Mouse (Mus musculus): Measurements from ENCODE around the gene 1700024G13Rik.
"Not testable (repeated sequence)": the region's sequence is repeated elsewhere in the genome, so short reads cannot be mapped to it uniquely, and the experiment has no call there.

Gene 1700024G13Rik

DNA sequence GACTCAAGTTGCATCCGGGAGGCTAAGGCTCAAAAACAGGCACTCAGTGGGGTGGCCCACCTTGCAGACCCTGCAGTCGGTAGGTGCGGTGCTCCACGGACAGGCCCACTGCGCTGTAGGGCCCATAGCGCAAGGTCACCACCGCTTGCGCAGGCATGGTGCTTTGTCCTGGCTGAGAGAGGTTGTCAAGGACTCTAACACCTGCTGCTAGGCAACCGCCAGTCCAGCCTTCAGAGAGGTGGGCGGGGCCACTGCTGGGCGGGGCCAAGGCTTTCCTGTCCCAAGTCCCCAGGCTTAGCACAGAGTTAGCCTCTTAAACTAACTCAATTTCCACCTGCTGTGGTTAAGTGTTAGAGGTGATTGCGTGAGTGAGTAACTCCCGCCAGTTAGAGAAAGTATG, at the start of gene 1700024G13Rik:
1700024G13Rik (minus strand) TSS at position 196 of the 400 bp plus-strand sequence.
- peak; percentile 5 for DNase-seq (ENCODE audit: low spot score)

DNA sequence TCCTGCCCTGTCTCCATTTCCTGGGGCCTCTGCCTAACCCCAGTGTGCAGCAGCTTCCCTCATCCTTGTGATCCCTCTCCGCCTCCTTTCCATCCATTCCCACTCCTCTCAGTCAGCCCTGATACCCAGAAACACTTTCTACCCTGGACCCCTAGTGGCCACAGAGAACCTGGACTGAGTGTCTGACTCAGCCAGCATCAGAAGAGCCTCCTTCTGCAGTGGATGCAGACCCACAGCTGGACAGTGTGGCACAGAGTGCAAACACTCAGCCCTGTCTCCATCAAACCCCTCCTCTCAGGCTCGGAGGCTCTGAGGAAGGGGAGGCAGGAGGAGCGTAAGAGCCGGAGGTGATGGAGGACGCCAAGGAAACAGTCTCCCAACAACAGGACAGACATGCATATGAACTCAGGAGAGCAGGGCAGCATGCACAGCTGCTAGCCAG, 49.2 kb upstream of the 1700024G13Rik start:
- DNase-seq (ENCODE audit: low spot score), result no peak

DNA sequence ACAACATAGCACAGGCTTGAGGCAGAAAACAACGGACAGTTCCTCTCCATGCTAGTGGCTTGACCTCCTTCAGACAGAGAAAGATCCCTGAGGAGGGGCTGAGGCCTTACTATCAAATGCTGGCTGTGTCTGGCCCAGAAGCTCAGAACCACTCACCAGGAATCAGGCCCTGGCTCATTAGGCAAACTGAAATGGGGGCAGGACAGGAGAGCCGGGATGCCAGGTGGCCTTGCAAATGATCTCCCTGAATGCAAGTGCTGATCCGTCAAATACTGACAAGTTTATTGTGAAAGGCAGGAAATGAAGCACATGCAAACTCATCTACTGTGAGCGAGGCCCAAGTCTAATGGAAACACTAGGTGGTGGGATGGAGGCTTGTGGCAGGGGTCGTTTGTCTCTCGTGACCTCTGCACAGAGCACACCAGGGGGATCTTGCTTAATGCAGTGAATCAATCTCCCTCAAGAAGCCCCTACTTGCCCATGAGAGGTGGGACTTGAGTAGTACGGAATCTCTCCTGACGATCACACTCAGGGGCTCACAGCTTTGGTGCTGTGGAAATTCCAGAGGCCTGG, 40.9 kb upstream of the 1700024G13Rik start:
- DNase-seq (ENCODE audit: low spot score), result no peak

DNA sequence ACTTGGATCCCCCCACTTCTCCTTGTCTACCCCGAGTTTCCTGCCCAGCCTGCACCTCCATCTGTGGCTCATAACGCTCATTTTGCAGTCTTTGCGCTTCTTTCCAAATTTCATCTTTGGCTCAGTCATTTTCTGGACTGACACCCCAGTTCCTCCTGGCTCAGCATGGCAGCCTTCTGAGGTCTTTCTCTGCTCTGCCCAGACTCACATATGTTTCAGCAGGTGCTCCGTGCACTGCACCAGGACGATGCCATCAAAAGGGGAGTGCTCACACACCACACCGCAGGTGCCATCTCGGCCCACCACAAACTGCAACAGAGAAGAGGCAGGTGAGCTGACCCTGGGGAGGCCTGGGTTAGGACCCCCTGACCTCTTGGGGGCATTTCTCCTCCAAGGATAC, 35.8 kb upstream of the 1700024G13Rik start:
- DNase-seq (ENCODE audit: low spot score), result no peak

DNA sequence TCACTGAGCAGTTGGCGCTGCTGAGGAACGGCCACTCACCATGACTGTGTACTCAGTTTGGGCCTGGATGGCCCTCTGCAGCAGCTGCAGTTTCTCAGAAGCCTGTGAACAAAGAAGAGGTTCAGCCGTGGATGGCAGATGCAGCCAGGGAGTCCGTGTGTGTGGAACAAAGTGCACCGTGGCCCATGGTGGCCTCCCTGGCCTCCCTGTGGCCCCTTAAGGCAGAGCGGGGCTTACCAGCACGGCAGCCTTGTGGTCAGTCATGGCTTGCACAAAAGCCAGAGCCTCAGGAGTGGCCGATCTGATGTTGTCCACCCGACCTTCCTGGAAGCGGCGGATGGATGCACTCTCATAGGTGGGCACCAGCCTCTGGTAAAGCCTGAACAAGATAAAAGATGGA, 30.6 kb upstream of the 1700024G13Rik start:
- no peak for DNase-seq (ENCODE audit: low spot score)

DNA sequence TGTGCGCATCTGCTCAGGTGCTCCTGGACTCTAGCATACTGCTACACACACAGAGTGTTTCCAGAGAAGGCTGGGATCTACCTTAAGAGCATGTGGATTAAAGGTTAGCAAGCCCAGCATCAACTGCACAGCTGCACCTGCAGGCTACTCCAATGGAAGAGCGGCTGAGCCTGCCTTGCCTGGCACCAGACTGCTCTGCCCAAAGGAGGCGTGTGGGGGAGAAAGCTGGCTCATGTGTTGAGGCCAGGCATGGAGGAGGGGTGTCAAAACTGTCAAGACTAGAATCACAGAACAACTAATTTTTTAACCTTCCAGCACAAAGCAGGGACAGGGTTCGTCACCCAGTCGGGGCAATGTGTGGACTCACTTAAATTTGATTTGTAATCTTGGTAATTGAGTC, 23.9 kb upstream of the 1700024G13Rik start:
- no peak for DNase-seq (ENCODE audit: low spot score)

DNA sequence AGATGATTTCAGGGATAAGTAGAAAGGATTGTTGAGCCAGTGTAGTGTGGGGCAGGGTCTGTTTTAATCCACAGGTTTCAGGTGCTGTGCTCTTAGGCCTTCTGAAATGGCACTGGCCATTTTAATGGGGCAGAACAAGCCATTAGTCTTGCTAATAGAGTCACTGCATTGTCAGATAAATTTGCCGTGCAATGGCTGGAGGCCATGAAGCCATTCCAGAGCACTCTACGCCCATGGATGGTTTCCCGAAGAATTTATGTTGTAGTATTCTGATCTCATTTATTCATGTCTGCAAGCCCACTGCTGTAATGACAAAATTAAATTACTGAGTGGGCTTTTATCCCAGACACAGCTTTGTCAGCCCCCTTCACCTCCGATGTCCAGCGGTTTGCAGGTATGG, 21.9 kb upstream of the 1700024G13Rik start:
- no peak for DNase-seq (ENCODE audit: low spot score)

DNA sequence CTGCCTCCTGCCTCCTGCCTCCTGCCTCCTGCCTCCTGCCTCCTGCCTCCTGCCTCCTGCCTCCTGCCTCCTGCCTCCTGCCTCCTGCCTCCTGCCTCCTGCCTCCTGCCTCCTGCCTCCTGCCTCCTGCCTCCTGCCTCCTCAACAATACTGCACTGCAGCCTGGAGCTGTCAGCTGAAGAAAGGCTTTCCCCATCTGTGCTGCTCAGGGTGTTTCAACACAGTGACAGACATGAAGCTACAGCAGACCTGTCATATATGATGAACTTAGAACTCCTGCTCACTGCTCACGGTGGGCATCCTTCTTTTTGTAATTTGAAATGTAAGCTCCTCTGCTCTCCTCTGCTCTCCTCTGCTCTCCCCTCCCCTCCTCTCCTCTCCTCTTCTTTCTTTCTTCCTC, 17.2 kb upstream of the 1700024G13Rik start:
- DNase-seq (ENCODE audit: low spot score), result not testable (repeated sequence)

DNA sequence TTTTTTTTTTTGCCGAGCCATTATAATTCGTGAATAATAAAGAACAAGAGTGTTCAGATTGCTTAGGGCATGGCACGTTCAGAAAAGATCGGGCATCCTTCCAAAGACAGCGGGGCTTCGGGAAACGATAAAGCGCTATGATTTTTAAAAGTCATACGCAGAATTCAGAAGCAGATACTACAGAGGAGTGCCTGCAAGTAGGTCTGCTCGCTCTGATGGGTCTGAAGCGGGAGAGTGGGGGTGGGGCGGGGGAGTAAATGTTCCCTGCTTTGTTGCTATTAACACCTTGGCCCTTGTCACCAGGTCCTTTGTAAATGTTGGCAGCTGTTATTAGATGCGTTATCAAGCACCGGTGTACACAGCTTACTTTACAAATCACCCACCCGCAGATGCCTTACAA, 6.6 kb downstream of the 1700024G13Rik start:
- DNase-seq (ENCODE audit: low spot score), result no peak

DNA sequence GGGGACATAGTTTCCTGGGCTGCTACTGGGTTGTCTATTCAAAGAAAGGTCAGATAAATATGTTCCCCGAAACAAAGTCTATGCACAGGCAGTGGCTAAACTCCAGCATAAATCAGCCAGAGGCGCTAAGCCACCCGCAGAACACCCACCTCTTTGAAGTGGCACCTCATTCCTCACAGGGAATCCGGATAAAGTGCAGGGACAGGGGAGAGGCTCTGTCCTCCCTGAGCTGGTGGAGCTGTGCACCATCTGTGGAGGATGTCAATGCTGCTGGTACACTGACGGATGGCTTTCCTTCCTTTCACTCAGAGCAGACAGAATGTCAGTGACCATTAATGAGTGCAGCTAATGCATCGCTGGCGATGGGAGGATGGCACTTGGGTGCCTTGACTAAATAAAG, 7.1 kb downstream of the 1700024G13Rik start:
- no peak for DNase-seq (ENCODE audit: low spot score)

DNA sequence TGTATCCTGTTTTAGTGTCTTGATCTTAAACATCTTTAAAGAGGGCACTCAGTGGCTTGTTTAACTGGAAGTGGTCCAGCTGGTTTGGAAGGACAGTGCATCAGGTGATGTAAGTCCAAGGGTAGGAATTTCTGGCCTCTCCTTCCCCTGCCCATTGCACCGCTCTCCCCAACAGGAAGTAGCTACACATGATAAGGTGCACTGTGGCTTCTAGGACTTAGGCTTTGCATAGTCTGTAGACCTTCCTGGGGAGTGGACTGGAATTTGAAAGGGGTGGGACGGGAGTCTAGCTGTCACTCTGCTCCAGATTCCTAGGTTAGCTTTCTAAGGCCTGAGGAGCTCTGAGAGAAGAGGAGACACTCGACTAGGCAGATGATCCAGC, 8.1 kb downstream of the 1700024G13Rik start:
- DNase-seq (ENCODE audit: low spot score), result no peak

DNA sequence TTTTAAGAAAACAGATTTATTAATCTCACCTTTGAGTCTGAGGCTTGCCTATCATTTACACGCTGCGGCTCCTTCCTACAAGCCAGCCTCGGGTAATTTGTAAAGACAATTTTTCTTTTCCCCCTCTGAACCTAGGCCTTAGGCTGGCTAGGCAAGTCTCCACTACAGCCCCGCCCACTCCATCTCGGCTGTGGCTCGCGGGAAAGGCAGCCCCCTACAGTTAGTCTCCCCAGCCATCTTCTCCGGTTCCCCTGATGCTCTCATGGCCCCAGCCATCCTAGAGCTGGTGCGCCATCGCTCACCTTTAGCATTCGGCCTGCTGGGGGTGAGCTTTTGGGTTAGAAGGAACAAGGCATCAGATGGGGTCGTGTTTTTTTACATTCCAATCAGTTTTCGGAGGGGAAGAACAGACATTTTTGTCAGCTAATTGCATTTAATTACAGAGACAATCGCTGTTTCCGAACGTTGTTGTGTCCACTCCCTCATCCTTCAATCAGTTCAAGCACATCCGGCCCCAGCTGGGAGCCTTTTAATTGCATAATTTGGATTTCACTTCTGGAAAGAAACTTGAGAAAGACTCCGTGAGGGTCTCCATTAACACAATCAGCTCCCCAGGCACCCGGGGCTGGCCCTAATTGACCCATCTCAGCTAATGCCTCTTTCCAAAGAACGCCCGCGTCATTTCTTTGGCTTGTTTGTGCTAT, 8.6 kb downstream of the 1700024G13Rik start:
- DNase-seq (ENCODE audit: low spot score), result no peak

DNA sequence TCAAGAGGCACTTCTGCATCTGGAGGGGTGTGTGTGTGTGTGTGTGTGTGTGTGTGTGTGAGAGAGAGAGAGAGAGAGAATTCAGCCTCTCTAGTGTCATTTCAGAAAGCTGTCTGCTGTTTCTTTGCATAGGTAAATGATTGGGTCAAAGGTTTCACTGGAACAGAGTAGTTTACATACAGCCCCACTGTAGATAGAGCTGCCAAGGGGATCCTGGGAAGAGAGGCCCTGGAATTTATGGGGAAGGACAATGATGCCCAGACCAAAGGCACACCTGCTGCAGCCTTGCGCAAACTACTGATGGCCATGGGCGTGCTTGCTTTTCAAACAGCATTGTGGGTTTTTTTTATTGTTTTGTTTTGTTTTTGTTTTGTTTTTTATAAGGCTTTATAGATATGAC, 15.7 kb downstream of the 1700024G13Rik start:
- no peak for DNase-seq (ENCODE audit: low spot score)

DNA sequence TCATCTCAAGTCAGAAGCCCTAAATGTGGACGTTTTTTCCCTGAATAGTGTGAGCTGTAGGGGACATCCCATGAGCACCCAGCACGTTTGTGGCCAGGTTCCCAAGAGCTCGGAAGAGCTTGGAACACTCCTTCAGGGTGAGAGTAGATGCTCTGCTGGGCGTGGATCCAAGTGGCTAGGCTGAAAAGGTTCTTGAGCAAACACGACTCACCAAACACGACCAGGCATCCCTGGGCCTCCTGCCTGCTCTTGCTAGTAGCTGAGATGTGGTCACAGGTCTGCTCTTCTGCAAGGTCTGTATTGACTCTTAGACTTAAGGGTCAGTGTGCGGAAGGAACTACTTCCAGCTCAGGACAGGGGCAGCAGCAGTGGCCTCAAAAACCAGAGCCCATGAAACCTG, 18.4 kb downstream of the 1700024G13Rik start:
- no peak for DNase-seq (ENCODE audit: low spot score)

DNA sequence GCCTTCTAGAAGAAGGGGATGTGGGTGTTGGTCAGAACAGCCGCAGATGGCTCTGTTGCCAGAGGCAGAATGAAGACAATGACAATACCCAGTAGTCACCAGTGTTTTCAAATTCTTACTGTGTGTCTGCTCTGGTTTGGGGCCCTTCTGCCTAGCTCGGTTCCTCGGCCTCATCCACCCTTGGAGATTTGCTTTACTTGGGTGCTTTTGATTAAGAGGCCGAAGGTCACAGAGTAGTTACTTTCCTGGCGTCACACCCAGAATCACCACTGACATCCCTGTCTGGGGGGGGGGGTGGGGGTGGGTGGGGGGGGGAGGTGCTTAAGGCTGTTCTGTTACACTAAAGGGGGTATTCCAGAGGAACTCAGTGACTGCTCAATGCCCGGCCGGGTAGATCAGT, 23.8 kb downstream of the 1700024G13Rik start:
- no peak for DNase-seq (ENCODE audit: low spot score)

DNA sequence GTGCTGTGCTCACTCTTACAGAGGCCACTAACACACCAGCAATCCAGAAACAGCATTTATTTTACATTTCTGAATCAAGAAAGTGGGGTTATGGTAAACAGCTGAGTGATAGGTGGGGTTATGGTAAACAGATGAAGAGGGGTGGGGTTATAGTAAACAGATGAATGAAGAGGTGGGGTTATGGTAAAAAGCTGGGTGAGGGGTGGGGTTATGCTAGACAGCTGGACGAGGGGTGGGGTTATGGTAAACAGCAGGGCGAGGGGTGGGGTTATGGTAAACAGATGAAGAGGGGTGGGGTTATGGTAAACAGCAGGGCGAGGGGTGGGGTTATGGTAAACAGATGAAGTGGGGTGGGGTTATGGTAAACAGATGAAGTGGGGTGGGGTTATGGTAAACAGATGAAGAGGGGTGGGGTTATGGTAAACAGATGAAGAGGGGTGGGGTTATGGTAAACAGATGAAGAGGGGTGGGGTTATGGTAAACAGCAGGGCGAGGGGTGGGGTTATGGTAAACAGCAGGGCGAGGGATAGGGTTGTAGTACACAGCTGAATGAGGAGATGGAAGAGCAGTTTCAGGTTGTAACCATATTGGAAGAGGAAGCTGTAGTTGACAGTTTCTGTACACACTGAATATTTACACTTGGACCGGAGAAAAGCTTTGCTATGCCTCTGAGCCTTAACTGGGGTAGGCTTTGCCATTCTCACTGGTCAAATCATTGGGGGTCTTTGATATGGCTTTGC, 36.8 kb downstream of the 1700024G13Rik start:
- DNase-seq (ENCODE audit: low spot score), result not testable (repeated sequence)

DNA sequence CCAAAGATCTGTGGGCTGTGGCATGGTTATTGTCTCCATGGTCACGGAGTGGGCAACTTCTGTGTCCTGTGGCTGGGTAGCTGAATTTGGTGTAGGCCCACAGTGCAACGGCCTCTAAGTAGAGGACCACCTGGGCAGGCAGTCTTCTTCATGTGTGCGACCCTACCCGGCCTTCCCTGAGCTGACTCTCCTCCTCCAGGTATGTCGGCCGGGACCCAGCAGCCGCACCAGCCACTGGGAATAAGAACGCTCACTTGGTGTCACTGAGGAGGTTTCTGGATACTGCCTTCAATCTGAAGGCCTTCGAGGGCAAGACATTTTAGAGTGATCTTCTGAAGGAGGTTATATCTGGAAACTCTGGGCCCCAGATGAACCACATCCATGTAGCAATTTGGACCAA, 40.9 kb downstream of the 1700024G13Rik start:
- no peak for DNase-seq (ENCODE audit: low spot score)

DNA sequence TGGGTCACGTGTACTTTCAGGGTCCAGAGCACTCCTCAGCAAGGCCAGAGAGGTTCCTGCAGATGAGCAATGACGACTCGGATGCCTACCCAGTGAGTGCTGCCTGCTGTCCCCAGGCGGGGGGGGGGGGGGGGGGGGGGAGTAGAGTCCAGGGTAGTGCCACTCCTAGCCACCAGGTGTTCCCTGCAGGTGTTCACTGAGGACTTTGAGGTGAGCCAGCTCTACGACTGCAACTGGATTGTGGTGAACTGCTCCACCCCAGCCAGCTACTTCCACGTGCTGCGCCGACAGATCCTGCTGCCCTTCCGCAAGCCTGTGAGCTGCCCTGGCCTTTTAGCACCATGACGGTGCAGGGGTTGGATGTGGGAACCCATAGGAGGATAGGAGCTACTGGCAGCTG, 43.5 kb downstream of the 1700024G13Rik start:
- DNase-seq (ENCODE audit: low spot score), result no peak

DNA sequence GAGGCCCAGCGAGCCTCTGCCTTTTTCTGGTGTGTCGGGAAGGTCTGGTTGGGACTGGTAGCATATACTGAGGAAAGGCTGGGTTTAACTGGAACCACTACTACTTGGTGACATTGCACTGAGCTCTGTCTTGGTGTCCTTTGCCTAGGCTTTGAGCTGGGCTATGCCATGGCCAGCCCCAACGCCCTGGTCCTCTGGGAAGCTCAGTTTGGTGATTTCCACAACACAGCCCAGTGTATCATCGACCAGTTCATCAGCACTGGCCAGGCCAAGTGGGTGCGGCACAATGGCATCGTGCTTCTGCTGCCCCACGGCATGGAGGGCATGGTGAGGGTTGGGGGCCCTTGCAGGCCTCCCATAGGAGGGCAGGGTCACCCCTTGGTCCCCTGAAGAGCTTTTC, 44.0 kb downstream of the 1700024G13Rik start:
- DNase-seq (ENCODE audit: low spot score), result no peak

DNA sequence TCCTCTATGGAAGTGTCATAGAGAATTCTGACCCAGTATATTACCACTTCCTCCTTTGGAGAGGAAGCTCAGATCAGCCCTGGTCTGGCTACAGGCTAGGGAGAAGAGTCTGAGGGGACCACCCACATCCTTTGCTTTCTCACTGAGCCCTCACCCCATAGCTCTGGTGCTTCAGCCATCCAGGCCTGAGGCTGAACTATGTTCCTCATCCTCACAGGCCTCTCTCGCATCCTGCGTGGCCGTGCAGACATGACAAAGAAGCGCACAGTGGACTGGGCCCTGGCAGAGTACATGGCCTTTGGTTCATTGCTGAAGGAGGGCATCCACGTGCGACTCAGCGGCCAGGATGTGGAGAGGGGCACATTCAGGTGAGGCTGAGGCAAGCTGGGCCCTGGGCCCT, 46.4 kb downstream of the 1700024G13Rik start:
- no peak for DNase-seq (ENCODE audit: low spot score)

DNA sequence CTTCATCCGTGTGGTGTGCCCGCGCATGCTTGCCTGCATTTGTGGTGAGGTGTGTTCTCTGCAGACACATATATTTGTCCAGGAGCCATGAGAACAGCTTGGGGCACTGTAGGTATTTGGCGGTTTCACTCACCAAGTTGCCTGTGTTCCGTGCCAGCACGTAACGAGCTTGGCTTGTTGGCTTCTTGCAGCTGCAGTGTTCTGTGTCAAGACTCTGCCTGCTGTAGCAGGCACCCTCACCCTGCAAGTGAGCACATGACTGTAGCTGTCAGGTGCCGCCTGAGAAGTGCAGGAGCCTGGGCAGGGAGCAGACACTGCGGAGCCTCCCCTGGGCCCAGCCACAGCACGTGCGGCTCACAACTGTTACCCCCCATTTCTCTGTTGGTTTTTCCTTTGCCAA, 51.6 kb downstream of the 1700024G13Rik start:
- DNase-seq (ENCODE audit: low spot score), result no peak

DNA sequence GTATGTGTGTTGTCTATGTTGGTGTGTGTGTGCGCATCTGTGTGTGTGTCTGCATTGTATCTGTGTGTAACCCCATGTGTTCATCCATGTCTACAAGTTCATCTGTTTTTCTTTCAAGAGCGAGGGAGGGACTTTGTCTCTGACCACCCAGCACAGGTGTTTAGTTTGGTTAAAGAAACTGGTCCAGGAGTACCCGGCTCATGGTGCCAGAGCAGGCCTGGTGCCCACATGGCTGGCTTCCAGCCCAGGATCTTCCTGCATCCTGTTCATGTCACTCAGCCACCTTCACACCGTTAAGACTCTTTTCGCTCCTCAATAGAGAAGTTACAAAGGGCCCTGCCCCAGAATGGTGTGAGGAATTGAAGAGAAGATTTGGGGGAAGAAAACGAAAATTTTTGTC, 52.2 kb downstream of the 1700024G13Rik start:
- no peak for DNase-seq (ENCODE audit: low spot score)

Data from urinary bladder, postnatal 14 days (tissue).